Mouse (Mus musculus): ENCODE data around the gene Adap1. TPM values are rescaled to one million over a fixed set of nuclear protein-coding genes. Genes with fewer than 3 reads are reported as not detected.

The Adap1 gene
- total RNA-seq (2015) (23.8 and 27.4 TPM in 2 replicates), total RNA-seq (2017) (29.9 and 47.0 TPM in 2 replicates)

- ATAC-seq (replicated peaks; ENCODE audit: poor library complexity), result peak; percentile 42
These were observed at the start of gene Adap1 for GRCm38 (mm10) chr5:139325395-139325966. Gene Adap1 (minus strand): TSS chr5:139325622.

GRCm38 (mm10) chr5:139374841-139375240 is 49.4 kb upstream of the Adap1 start:
- no peak for ATAC-seq (replicated peaks; ENCODE audit: poor library complexity)

GRCm38 (mm10) chr5:139373889-139374444 is 48.5 kb upstream of the Adap1 start:
- ATAC-seq (replicated peaks; ENCODE audit: poor library complexity), result no peak

- ATAC-seq (replicated peaks; ENCODE audit: poor library complexity), result no peak
These were observed 47.7 kb upstream of the Adap1 start for GRCm38 (mm10) chr5:139373126-139373525.

- ATAC-seq (replicated peaks; ENCODE audit: poor library complexity), result peak; percentile 92
These were observed 46.4 kb upstream of the Adap1 start for GRCm38 (mm10) chr5:139371631-139372401.

GRCm38 (mm10) chr5:139371118-139371517 is 45.7 kb upstream of the Adap1 start:
- ATAC-seq (replicated peaks; ENCODE audit: poor library complexity), result no peak

GRCm38 (mm10) chr5:139370336-139370735 is 44.9 kb upstream of the Adap1 start:
- ATAC-seq (replicated peaks; ENCODE audit: poor library complexity), result no peak

- no peak for ATAC-seq (replicated peaks; ENCODE audit: poor library complexity)
These were observed 43.4 kb upstream of the Adap1 start for GRCm38 (mm10) chr5:139368638-139369320.

- no peak for ATAC-seq (replicated peaks; ENCODE audit: poor library complexity)
These were observed 42.5 kb upstream of the Adap1 start for GRCm38 (mm10) chr5:139367884-139368458.

- peak; percentile 30 for ATAC-seq (replicated peaks; ENCODE audit: poor library complexity)
These were observed 41.1 kb upstream of the Adap1 start for GRCm38 (mm10) chr5:139366484-139366883.

- peak; percentile 59 for ATAC-seq (replicated peaks; ENCODE audit: poor library complexity)
These were observed 40.4 kb upstream of the Adap1 start for GRCm38 (mm10) chr5:139365827-139366226.

- ATAC-seq (replicated peaks; ENCODE audit: poor library complexity), result no peak
These were observed 39.6 kb upstream of the Adap1 start for GRCm38 (mm10) chr5:139364911-139365571.

GRCm38 (mm10) chr5:139364260-139364910 is 39.0 kb upstream of the Adap1 start:
- ATAC-seq (replicated peaks; ENCODE audit: poor library complexity), result peak; percentile 71

- ATAC-seq (replicated peaks; ENCODE audit: poor library complexity), result no peak
These were observed 38.4 kb upstream of the Adap1 start for GRCm38 (mm10) chr5:139363858-139364257.

GRCm38 (mm10) chr5:139359244-139359643 is 33.8 kb upstream of the Adap1 start:
- ATAC-seq (replicated peaks; ENCODE audit: poor library complexity), result no peak

- ATAC-seq (replicated peaks; ENCODE audit: poor library complexity), result peak; percentile 79
These were observed 33.2 kb upstream of the Adap1 start for GRCm38 (mm10) chr5:139358653-139359052.

GRCm38 (mm10) chr5:139355235-139355772 is 29.9 kb upstream of the Adap1 start:
- ATAC-seq (replicated peaks; ENCODE audit: poor library complexity), result peak; percentile 71

- no peak for ATAC-seq (replicated peaks; ENCODE audit: poor library complexity)
These were observed 28.5 kb upstream of the Adap1 start for GRCm38 (mm10) chr5:139353946-139354345.

- peak; percentile 53; the same call in 1 of the 2 replicates for ATAC-seq (replicated peaks; ENCODE audit: poor library complexity)
These were observed 28.1 kb upstream of the Adap1 start for GRCm38 (mm10) chr5:139353496-139353895.

- no peak for ATAC-seq (replicated peaks; ENCODE audit: poor library complexity)
These were observed 26.9 kb upstream of the Adap1 start, which contains the start of gene Cyp2w1 for GRCm38 (mm10) chr5:139352317-139352716. Gene Cyp2w1 (plus strand): TSS chr5:139352617.
